Mouse (Mus musculus) limb, embryonic 12.5 days (tissue): Measurements from ENCODE around the gene Galnt14. TPM values are rescaled to one million over a fixed set of nuclear protein-coding genes. Genes with fewer than 3 reads are reported as not detected.
A peak's percentile ranks its signal among the peaks of the same experiment; 100 is the strongest.

Experiments
- ATAC-seq: fragments of 200-750 bp; cut with Nextera tagmentation; 2 replicates; pipeline ENCODE4 v1.8.0; 2017; ENCODE audit warnings: low read depth, moderate TSS enrichment; ENCODE audit not compliant: insufficient number of reproducible peaks, insufficient read depth, low FRiP score, low TSS enrichment
- H3K27ac ChIP-seq: fragments of 300-500 bp; sonication (generic); 2 replicates; pipeline ENCODE4 v1.5.1; 2016; ENCODE audit warnings: mild to moderate bottlenecking, moderate library complexity
- H3K27me3 ChIP-seq: fragments of 300-500 bp; sonication (generic); 2 replicates; pipeline ENCODE4 v1.6.1; 2016; ENCODE audit warnings: mild to moderate bottlenecking, moderate library complexity
- H3K36me3 ChIP-seq: fragments of 300-500 bp; sonication (generic); 2 replicates; pipeline ENCODE4 v1.6.1; 2016; ENCODE audit warnings: mild to moderate bottlenecking, moderate library complexity
- H3K4me1 ChIP-seq: fragments of 300-500 bp; sonication (generic); replicated peaks from 2 replicates; pipeline ENCODE4 v1.6.1; 2016
- H3K4me2 ChIP-seq: fragments of 300-500 bp; sonication (generic); 2 replicates; pipeline ENCODE4 v1.6.1; 2016; ENCODE audit warnings: mild to moderate bottlenecking, moderate library complexity
- H3K4me3 ChIP-seq: fragments of 300-500 bp; sonication (generic); replicated peaks from 2 replicates; pipeline ENCODE4 v1.5.1; 2016; ENCODE audit warnings: mild to moderate bottlenecking
- H3K9ac ChIP-seq: fragments of 300-500 bp; sonication (generic); replicated peaks from 2 replicates; pipeline ENCODE4 v1.6.1; 2016; ENCODE audit warnings: mild to moderate bottlenecking, moderate library complexity
- H3K9me3 ChIP-seq: fragments of 300-500 bp; sonication (generic); 2 replicates; pipeline ENCODE4 v1.6.1; 2016; ENCODE audit warnings: mild to moderate bottlenecking, moderate library complexity
- WGBS: fragments of 180-500 bp; shearing (Covaris S2); methylation state at CpG from one replicate; pipeline ENCODE4 v1.1.7; 2016; 5-methylcytosine and 5-hydroxymethylcytosine counted together
- polyA plus RNA-seq: library from polyadenylated mRNA; unstranded; fragments of >200 nt; fragmentation: Nextera tagmentation; extraction: Ambion mirVana; gene quantifications from 2 replicates; pipeline ENCODE4 v1.2.1, GENCODE M21; 2016

Gene Galnt14
- polyA plus RNA-seq, 1 experiment from 2014 or later: 1.8 TPM

GRCm38 (mm10) chr17:73568204-73568603, 142.0 kb downstream of the Galnt14 start:
- ATAC-seq: no peak
- H3K27ac ChIP-seq: no peak overlapping the region
- 74% methylated on average over 9 of the region's 9 CpGs for whole genome bisulfite sequencing

GRCm38 (mm10) chr17:73561149-73561548, 149.1 kb downstream of the Galnt14 start:
- Histone ChIP-seq H3K9ac (no peak overlapping the region), H3K4me3 (no peak overlapping the region), H3K9me3 (no peaks in the 10 kb centered on the region), H3K27ac (no peak overlapping the region), H3K36me3 (no peaks in the 10 kb centered on the region), H3K4me1 (no peaks in the 10 kb centered on the region), H3K27me3 (0 out of 2 replicates have a peak, but pooled peaks cover 5% of the 10 kb centered on the region), H3K4me2 (no peak overlapping the region)
- 34% methylated on average over 3 of the region's 3 CpGs for WGBS
- no peak for ATAC-seq

More at GRCm38 (mm10) chr17:73568204-73568603, 142.0 kb downstream of the Galnt14 start:
- peaks cover 13% of the 10 kb centered on the region for H3K27me3 ChIP-seq
- no peaks in the 10 kb centered on the region for H3K9me3 ChIP-seq
- H3K36me3 ChIP-seq: no peaks in the 10 kb centered on the region
- no peaks in the 10 kb centered on the region for H3K4me1 ChIP-seq
- H3K4me3 ChIP-seq: no peak overlapping the region
- no peak overlapping the region for H3K4me2 ChIP-seq
- H3K9ac ChIP-seq: no peak overlapping the region

GRCm38 (mm10) chr17:73560208-73560784, 150.0 kb downstream of the Galnt14 start:
- Histone ChIP-seq H3K4me1 (no peaks in the 10 kb centered on the region), H3K27me3 (0 out of 2 replicates have a peak, but pooled peaks cover 5% of the 10 kb centered on the region), H3K9ac (no peak overlapping the region), H3K4me2 (no peak overlapping the region), H3K36me3 (no peaks in the 10 kb centered on the region), H3K4me3 (no peak overlapping the region), H3K27ac (no peak overlapping the region), H3K9me3 (no peaks in the 10 kb centered on the region)
- no peak for ATAC-seq
- 80% methylated on average over 5 of the region's 5 CpGs for WGBS

GRCm38 (mm10) chr17:73559498-73559897, 150.8 kb downstream of the Galnt14 start:
- no peak for ATAC-seq
- H3K4me1 ChIP-seq: no peaks in the 10 kb centered on the region
- WGBS: 70% methylated on average over 4 of the region's 4 CpGs

DNA sequence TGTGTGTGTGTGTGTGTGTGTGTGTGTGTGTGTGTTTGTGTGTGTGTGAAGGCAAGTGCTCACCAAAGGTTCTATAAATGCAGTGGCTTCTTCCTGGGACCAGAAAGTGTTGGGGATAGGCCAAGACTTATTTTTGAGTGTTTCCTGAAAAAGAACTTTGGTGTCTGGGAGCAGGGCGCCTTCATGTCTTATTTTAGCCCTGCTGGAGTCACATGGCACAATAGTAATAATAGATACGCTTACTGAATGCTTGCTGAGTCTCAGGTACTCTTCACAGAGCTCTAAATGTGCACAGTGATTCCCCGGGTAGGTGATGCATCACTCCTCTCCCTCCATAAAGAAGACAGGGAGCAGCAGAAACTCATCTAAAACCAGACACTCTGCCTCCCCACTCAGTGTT, 153.2 kb downstream of the Galnt14 start:
- H3K27me3 ChIP-seq: 0 out of 2 replicates have a peak, but pooled peaks cover 5% of the 10 kb centered on the region
- no peak overlapping the region for H3K27ac ChIP-seq
- H3K4me1 ChIP-seq: no peaks in the 10 kb centered on the region
- H3K36me3 ChIP-seq: no peaks in the 10 kb centered on the region
- ATAC-seq: no peak
- WGBS: 77% methylated on average over 3 of the region's 3 CpGs
- no peaks in the 10 kb centered on the region for H3K9me3 ChIP-seq
- no peak overlapping the region for H3K4me2 ChIP-seq
- H3K9ac ChIP-seq: no peak overlapping the region
- no peak overlapping the region for H3K4me3 ChIP-seq

More at GRCm38 (mm10) chr17:73559498-73559897, 150.8 kb downstream of the Galnt14 start:
- Histone ChIP-seq H3K9ac (no peak overlapping the region), H3K9me3 (no peaks in the 10 kb centered on the region), H3K4me3 (no peak overlapping the region), H3K27ac (no peak overlapping the region), H3K27me3 (0 out of 2 replicates have a peak, but pooled peaks cover 5% of the 10 kb centered on the region), H3K36me3 (no peaks in the 10 kb centered on the region), H3K4me2 (no peak overlapping the region)

GRCm38 (mm10) chr17:73556436-73556835, 153.8 kb downstream of the Galnt14 start:
- H3K4me2 ChIP-seq: no peak overlapping the region
- no peak for ATAC-seq
- no peaks in the 10 kb centered on the region for H3K4me1 ChIP-seq
- H3K27ac ChIP-seq: no peak overlapping the region
- H3K9ac ChIP-seq: no peak overlapping the region
- no peaks in the 10 kb centered on the region for H3K36me3 ChIP-seq
- H3K27me3 ChIP-seq: 0 out of 2 replicates have a peak, but pooled peaks cover 5% of the 10 kb centered on the region
- 88% methylated on average over 2 of the region's 2 CpGs for WGBS
- H3K4me3 ChIP-seq: no peak overlapping the region
- no peaks in the 10 kb centered on the region for H3K9me3 ChIP-seq

GRCm38 (mm10) chr17:73554668-73555067, 155.6 kb downstream of the Galnt14 start:
- H3K4me2 ChIP-seq: no peak overlapping the region
- no peaks in the 10 kb centered on the region for H3K36me3 ChIP-seq
- H3K4me3 ChIP-seq: no peak overlapping the region
- no peak for ATAC-seq
- H3K9ac ChIP-seq: no peak overlapping the region
- H3K27ac ChIP-seq: no peak overlapping the region
- 0 out of 2 replicates have a peak, but pooled peaks cover 3% of the 10 kb centered on the region for H3K27me3 ChIP-seq
- H3K9me3 ChIP-seq: no peaks in the 10 kb centered on the region
- 86% methylated on average over 4 of the region's 4 CpGs for WGBS
- no peaks in the 10 kb centered on the region for H3K4me1 ChIP-seq

GRCm38 (mm10) chr17:73548783-73549566, 161.3 kb downstream of the Galnt14 start:
- ATAC-seq: 0 out of 2 replicates have a peak, but pooled peaks have one; percentile 26

GRCm38 (mm10) chr17:73548119-73548518, 162.1 kb downstream of the Galnt14 start:
- Histone ChIP-seq H3K4me3 (no peak overlapping the region), H3K36me3 (no peaks in the 10 kb centered on the region), H3K9ac (no peak overlapping the region), H3K27me3 (peaks cover 3% of the 10 kb centered on the region; the same call in 1 of the 2 replicates), H3K9me3 (no peaks in the 10 kb centered on the region), H3K27ac (no peak overlapping the region), H3K4me2 (no peak overlapping the region), H3K4me1 (peaks cover 7% of the 10 kb centered on the region)
- 58% methylated on average over 7 of the region's 7 CpGs for WGBS
- no peak for ATAC-seq

More at GRCm38 (mm10) chr17:73548783-73549566, 161.3 kb downstream of the Galnt14 start:
- H3K9me3 ChIP-seq: no peaks in the 10 kb centered on the region
- no peak overlapping the region for H3K27ac ChIP-seq
- H3K4me2 ChIP-seq: no peak overlapping the region
- WGBS: 33% methylated on average over 12 of the region's 12 CpGs
- H3K36me3 ChIP-seq: no peaks in the 10 kb centered on the region
- peaks cover 3% of the 10 kb centered on the region; the same call in 1 of the 2 replicates for H3K27me3 ChIP-seq
- H3K4me1 ChIP-seq: peaks cover 7% of the 10 kb centered on the region
- no peak overlapping the region for H3K4me3 ChIP-seq
- H3K9ac ChIP-seq: no peak overlapping the region

DNA sequence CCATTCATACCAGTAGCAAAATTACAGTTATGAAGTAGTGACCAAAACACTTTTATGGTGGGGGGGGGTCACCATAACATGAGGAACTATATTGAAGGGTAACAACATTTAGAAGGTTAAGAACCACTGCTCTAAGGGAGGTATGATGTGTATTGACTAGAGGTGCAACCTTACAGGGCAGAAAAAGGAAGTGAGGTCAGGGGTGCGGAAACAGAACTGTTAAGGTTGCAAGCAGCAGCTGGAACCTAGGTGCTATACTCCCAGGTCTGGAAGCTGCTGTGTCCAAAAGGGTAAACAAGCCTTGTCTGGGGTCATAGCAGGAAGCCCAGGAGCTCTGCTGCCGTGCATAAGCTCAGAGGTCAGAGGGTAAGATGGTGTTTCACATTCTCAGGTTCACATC, 162.8 kb downstream of the Galnt14 start:
- no peak overlapping the region for H3K4me3 ChIP-seq
- H3K4me1 ChIP-seq: peaks cover 7% of the 10 kb centered on the region
- no peak for ATAC-seq
- H3K36me3 ChIP-seq: no peaks in the 10 kb centered on the region
- WGBS: 52% methylated on average over 2 of the region's 2 CpGs
- no peak overlapping the region for H3K27ac ChIP-seq
- H3K9me3 ChIP-seq: no peaks in the 10 kb centered on the region
- H3K4me2 ChIP-seq: no peak overlapping the region
- H3K27me3 ChIP-seq: peaks cover 3% of the 10 kb centered on the region; the same call in 1 of the 2 replicates
- H3K9ac ChIP-seq: no peak overlapping the region

DNA sequence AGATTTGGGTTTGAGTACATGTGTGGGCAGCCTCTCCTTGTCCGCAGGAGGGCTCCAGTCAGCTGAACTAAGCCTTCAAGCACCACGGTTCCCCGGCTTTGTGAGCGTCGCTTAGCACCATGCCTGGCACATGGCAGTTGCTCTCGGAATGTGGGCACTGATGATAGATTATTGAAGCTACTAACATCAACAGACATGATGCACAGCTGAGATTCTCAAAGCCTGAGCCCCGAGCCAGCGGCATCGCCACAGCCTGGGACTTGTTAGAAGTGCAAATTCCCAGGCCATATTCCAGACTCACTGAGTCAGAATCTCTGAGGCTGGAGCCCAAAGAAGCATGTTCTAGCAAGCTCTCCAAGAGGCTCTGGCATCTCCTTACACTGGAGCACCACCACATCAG, 168.3 kb downstream of the Galnt14 start:
- H3K36me3 ChIP-seq: no peaks in the 10 kb centered on the region
- H3K4me1 ChIP-seq: peaks cover 13% of the 10 kb centered on the region
- H3K9me3 ChIP-seq: no peaks in the 10 kb centered on the region
- H3K9ac ChIP-seq: no peak overlapping the region
- WGBS: 79% methylated on average over 9 of the region's 9 CpGs
- no peak for ATAC-seq
- no peak overlapping the region for H3K27ac ChIP-seq
- no peak overlapping the region for H3K4me2 ChIP-seq
- H3K27me3 ChIP-seq: peaks cover 8% of the 10 kb centered on the region; the same call in 1 of the 2 replicates
- H3K4me3 ChIP-seq: no peak overlapping the region
